Mouse (Mus musculus) cerebellum, adult 2 months (tissue): ENCODE data around the gene Slc10a1.
A peak's percentile ranks its signal among the peaks of the same experiment; 100 is the strongest.

Experiments
- CTCF ChIP-seq: fragments of 200-500 bp; IDR thresholded peaks from 2 replicates; pipeline ENCODE4 v1.5.1; 2011; ENCODE audit warnings: low read depth, mild to moderate bottlenecking, control low read depth, low read length, moderate library complexity, borderline replicate concordance; ENCODE audit not compliant: insufficient read depth
- POLR2A ChIP-seq: fragments of 200-500 bp; IDR thresholded peaks from 2 replicates; pipeline ENCODE4 v1.6.1; 2011; ENCODE audit warnings: low read length, control low read depth, borderline replicate concordance; ENCODE audit not compliant: insufficient read depth

DNA sequence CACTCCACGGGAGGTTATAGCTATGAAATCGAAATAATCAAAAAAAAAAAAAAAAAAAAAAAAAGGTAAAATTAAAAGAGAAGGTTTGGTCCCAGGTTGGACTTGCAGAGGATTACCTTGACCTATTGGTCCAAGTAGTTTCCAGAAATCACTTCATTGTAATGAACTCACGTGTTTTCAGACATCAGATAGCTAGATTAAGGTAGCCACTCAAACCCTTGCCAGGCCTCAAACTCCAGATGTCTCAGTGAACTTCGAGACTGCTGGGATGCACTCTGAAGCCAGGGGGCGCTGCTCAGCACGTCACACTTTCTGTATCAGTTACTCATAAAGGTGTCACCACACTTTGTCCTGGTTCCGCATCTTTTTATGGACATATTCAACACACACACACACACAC lies 50.7 kb downstream of the Slc10a1 start:
- TF ChIP-seq POLR2A (no peak), CTCF (peak; percentile 17; the same call in 1 of the 2 replicates)
